Mouse (Mus musculus) olfactory bulb, adult 2 months (tissue): ENCODE measurements around the gene Krt6b.

Experiments
- CTCF ChIP-seq: fragments of 200-500 bp; IDR thresholded peaks from 2 replicates; pipeline ENCODE4 v1.5.1; 2012; ENCODE audit warnings: low read depth, mild to moderate bottlenecking, low read length, moderate library complexity; ENCODE audit not compliant: insufficient read depth
- POLR2A ChIP-seq: fragments of 200-500 bp; IDR thresholded peaks from 2 replicates; pipeline ENCODE4 v1.6.1; 2012; ENCODE audit warnings: mild to moderate bottlenecking, low read depth, low read length, moderate library complexity; ENCODE audit not compliant: insufficient read depth

DNA sequence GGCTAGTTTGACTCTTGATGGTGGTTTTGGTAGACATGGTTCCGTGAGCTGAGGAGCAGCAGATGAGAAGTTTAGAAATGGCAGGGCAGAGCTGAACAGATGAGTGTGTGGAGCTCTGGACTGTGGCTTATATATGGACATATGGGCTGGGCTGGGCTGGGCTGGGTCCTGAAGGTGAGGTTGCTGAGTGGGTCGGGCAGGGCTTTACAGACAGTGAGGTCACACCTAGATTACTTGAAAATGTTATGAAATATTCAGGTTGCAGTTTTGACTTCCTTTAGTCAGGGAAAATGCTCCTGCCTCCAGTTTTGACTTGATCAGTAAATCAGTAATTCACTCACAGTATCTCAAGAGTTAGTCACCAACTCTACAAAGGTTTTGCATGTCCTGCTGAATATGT is at the start of gene Krt6b:
- TF ChIP-seq CTCF (no peak), POLR2A (no peak)
